Mouse (Mus musculus) cerebellum, adult 2 months (tissue): ENCODE data around the gene Mapkbp1. TPM values are rescaled to one million over a fixed set of nuclear protein-coding genes. Genes with fewer than 3 reads are reported as not detected.

Source experiments
- DNase-seq, 2 experiments: peaks; one replicate each; pipeline ENCODE4 v3.0.0; 2021
- H3K27ac ChIP-seq: fragments of 200-500 bp; 2 replicates; pipeline ENCODE4 v1.5.1; 2012; ENCODE audit warnings: low read length, control low read depth, inconsistent platforms; ENCODE audit not compliant: insufficient read depth
- H3K27me3 ChIP-seq: fragments of 200-500 bp; 2 replicates; pipeline ENCODE4 v1.6.1; 2012; ENCODE audit warnings: inconsistent platforms, mild to moderate bottlenecking, low read length, moderate library complexity; ENCODE audit not compliant: control insufficient read depth, insufficient read depth
- H3K4me1 ChIP-seq: fragments of 200-500 bp; 2 replicates; pipeline ENCODE4 v1.6.1; 2011; ENCODE audit warnings: low read length; ENCODE audit not compliant: control insufficient read depth, insufficient read depth
- H3K4me3 ChIP-seq: fragments of 200-500 bp; replicated peaks from 2 replicates; pipeline ENCODE3; 2011; ENCODE audit warnings: mild to moderate bottlenecking, low read depth, low read length, control low read depth; ENCODE audit not compliant: insufficient read depth
- CTCF ChIP-seq: fragments of 200-500 bp; IDR thresholded peaks from 2 replicates; pipeline ENCODE4 v1.5.1; 2011; ENCODE audit warnings: low read depth, mild to moderate bottlenecking, control low read depth, low read length, moderate library complexity, borderline replicate concordance; ENCODE audit not compliant: insufficient read depth
- POLR2A ChIP-seq: fragments of 200-500 bp; IDR thresholded peaks from 2 replicates; pipeline ENCODE4 v1.6.1; 2011; ENCODE audit warnings: low read length, control low read depth, borderline replicate concordance; ENCODE audit not compliant: insufficient read depth
- WGBS: fragments of 180-500 bp; shearing (Covaris S2); methylation state at CpG from one replicate; pipeline ENCODE4 v1.1.7; 2018; 5-methylcytosine and 5-hydroxymethylcytosine counted together
- polyA plus RNA-seq: library from polyadenylated mRNA; depleted of rRNA; stranded (reverse); fragments of >200 nt; gene quantifications from 2 replicates; pipeline ENCODE4 v1.2.3, GENCODE M21; 2012

Mapkbp1 gene
- polyA plus RNA-seq, 1 experiment, result 37.6 TPM

- Histone ChIP-seq H3K4me3 (peak overlapping the region; percentile 75), H3K27me3 (no peaks in the 10 kb centered on the region), H3K4me1 (peaks cover 8% of the 10 kb centered on the region; the same call in 1 of the 2 replicates), H3K27ac (0 out of 2 replicates have a peak overlapping the region, but pooled peaks have one; percentile 18)
- no peak for DNase-seq
- WGBS, result 36% methylated on average over 3 of the region's 3 CpGs
- TF ChIP-seq CTCF, result no peak
- no peak for TF ChIP-seq POLR2A
Measured at GRCm38 (mm10) chr2:120027950-120028331, 55.4 kb downstream of the Mapkbp1 start.

- WGBS, result 96% methylated on average over 8 of the region's 8 CpGs
- Histone ChIP-seq H3K27me3 (no peaks in the 10 kb centered on the region), H3K27ac (no peak overlapping the region), H3K4me3 (no peak overlapping the region), H3K4me1 (peaks cover 19% of the 10 kb centered on the region)
- TF ChIP-seq POLR2A, result no peak
- no peak for TF ChIP-seq CTCF
- no peak for DNase-seq
Measured at GRCm38 (mm10) chr2:120030380-120030779, 57.9 kb downstream of the Mapkbp1 start.

- Histone ChIP-seq H3K27ac (no peak within 1 kb of the TSS), H3K27me3 (no peaks in the 10 kb centered on the region), H3K4me3 (no peak within 1 kb of the TSS), H3K4me1 (peaks cover 15% of the 10 kb centered on the region)
- TF ChIP-seq CTCF, result no peak
- TF ChIP-seq POLR2A, result no peak
- DNase-seq, result no peak
- 85% methylated on average over 12 of the region's 12 CpGs for WGBS
Measured at GRCm38 (mm10) chr2:120032726-120033467, 60.4 kb downstream of the Mapkbp1 start, which contains the start of gene Pla2g4b. TSS of gene Pla2g4b (plus strand) at chr2:120033417.

- peak; percentile 62 to 66 for DNase-seq
- Histone ChIP-seq H3K4me1 (peaks cover 11% of the 10 kb centered on the region), H3K27me3 (no peaks in the 10 kb centered on the region), H3K27ac (no peak overlapping the region), H3K4me3 (no peak overlapping the region)
- WGBS, result 16% methylated on average over 5 of the region's 5 CpGs
- TF ChIP-seq POLR2A (no peak), CTCF (no peak)
Measured at GRCm38 (mm10) chr2:120033726-120034125, 61.2 kb downstream of the Mapkbp1 start.

- H3K4me3 ChIP-seq, result no peak overlapping the region
- H3K27me3 ChIP-seq, result no peaks in the 10 kb centered on the region
- DNase-seq, result no peak
- no peak for TF ChIP-seq CTCF
- TF ChIP-seq POLR2A, result no peak
- no peak overlapping the region for H3K27ac ChIP-seq
- H3K4me1 ChIP-seq, result peaks cover 22% of the 10 kb centered on the region
- 89% methylated on average over 9 of the region's 9 CpGs for WGBS
Measured at GRCm38 (mm10) chr2:120037744-120038143, 65.2 kb downstream of the Mapkbp1 start.

GRCm38 (mm10) chr2:120040991-120041390, 68.5 kb downstream of the Mapkbp1 start:
- peak; percentile 32 to 33 for DNase-seq
- Histone ChIP-seq H3K4me1 (peaks cover 17% of the 10 kb centered on the region), H3K4me3 (no peak overlapping the region), H3K27me3 (no peaks in the 10 kb centered on the region), H3K27ac (no peak overlapping the region)
- 13% methylated on average over 5 of the region's 5 CpGs for WGBS
- TF ChIP-seq POLR2A (no peak), CTCF (no peak)

- H3K4me3 ChIP-seq, result no peak overlapping the region
- TF ChIP-seq CTCF (no peak), POLR2A (no peak)
- no peak for DNase-seq
- 81% methylated on average over 4 of the region's 4 CpGs for WGBS
- peaks cover 17% of the 10 kb centered on the region for H3K4me1 ChIP-seq
- H3K27ac ChIP-seq, result no peak overlapping the region
- no peaks in the 10 kb centered on the region for H3K27me3 ChIP-seq
Measured at GRCm38 (mm10) chr2:120044101-120044603, 71.7 kb downstream of the Mapkbp1 start.

GRCm38 (mm10) chr2:120044676-120045075, 72.2 kb downstream of the Mapkbp1 start:
- 59% methylated on average over 3 of the region's 3 CpGs for WGBS
- Histone ChIP-seq H3K4me1 (peaks cover 17% of the 10 kb centered on the region), H3K27me3 (no peaks in the 10 kb centered on the region), H3K27ac (no peak overlapping the region), H3K4me3 (no peak overlapping the region)
- DNase-seq, result no peak
- no peak for TF ChIP-seq POLR2A
- no peak for TF ChIP-seq CTCF
